Mouse (Mus musculus) heart, adult 11 months (tissue): ENCODE data around the gene Ankrd13a.

Experiments
- DNase-seq: peaks from one replicate; pipeline ENCODE4 v3.0.0; 2022

Ankrd13a gene

GRCm38 (mm10) chr5:114774403-114775051 lies at the start of gene Ankrd13a:
Gene Ankrd13a, plus strand, starts transcription at chr5:114774677.
- peak; percentile 99 for DNase-seq

GRCm38 (mm10) chr5:114728160-114728559 lies 46.3 kb upstream of the Ankrd13a start:
- peak; percentile 97 for DNase-seq

GRCm38 (mm10) chr5:114730129-114730528 lies 44.3 kb upstream of the Ankrd13a start:
- peak; percentile 95 for DNase-seq

GRCm38 (mm10) chr5:114731498-114731897 lies 43.0 kb upstream of the Ankrd13a start:
- no peak for DNase-seq

GRCm38 (mm10) chr5:114731969-114732368 lies 42.5 kb upstream of the Ankrd13a start:
- DNase-seq = no peak

- no peak for DNase-seq
Measured at GRCm38 (mm10) chr5:114733606-114734005, 40.9 kb upstream of the Ankrd13a start.

GRCm38 (mm10) chr5:114737090-114737887 lies 37.2 kb upstream of the Ankrd13a start:
- DNase-seq = no peak

- DNase-seq = peak; percentile 99
Measured at GRCm38 (mm10) chr5:114738707-114739241, 35.7 kb upstream of the Ankrd13a start.

GRCm38 (mm10) chr5:114740595-114740994 lies 33.9 kb upstream of the Ankrd13a start:
- DNase-seq = no peak

- DNase-seq = no peak
Measured at GRCm38 (mm10) chr5:114742572-114742971, 31.9 kb upstream of the Ankrd13a start.

- DNase-seq = peak; percentile 98
Measured at GRCm38 (mm10) chr5:114742998-114743696, 31.3 kb upstream of the Ankrd13a start.

- DNase-seq = no peak
Measured at GRCm38 (mm10) chr5:114743697-114744090, 30.8 kb upstream of the Ankrd13a start.

GRCm38 (mm10) chr5:114745581-114745980 lies 28.9 kb upstream of the Ankrd13a start:
- DNase-seq = no peak

GRCm38 (mm10) chr5:114746886-114747285 lies 27.6 kb upstream of the Ankrd13a start:
- DNase-seq = no peak

- DNase-seq = no peak
Measured at GRCm38 (mm10) chr5:114747521-114747920, 27.0 kb upstream of the Ankrd13a start.

- no peak for DNase-seq
Measured at GRCm38 (mm10) chr5:114750325-114750724, 24.2 kb upstream of the Ankrd13a start.

GRCm38 (mm10) chr5:114752397-114752796 lies 22.1 kb upstream of the Ankrd13a start:
- no peak for DNase-seq

- DNase-seq = no peak
Measured at GRCm38 (mm10) chr5:114753384-114753783, 21.1 kb upstream of the Ankrd13a start.

GRCm38 (mm10) chr5:114759536-114760090 lies 14.9 kb upstream of the Ankrd13a start:
- DNase-seq = no peak

GRCm38 (mm10) chr5:114761980-114762379 lies 12.5 kb upstream of the Ankrd13a start:
- peak; percentile 96 for DNase-seq

- peak; percentile 86 for DNase-seq
Measured at GRCm38 (mm10) chr5:114764812-114765735, 9.4 kb upstream of the Ankrd13a start.

- no peak for DNase-seq
Measured at GRCm38 (mm10) chr5:114766686-114767085, 7.8 kb upstream of the Ankrd13a start.
